Mouse (Mus musculus) lung, adult 2 months (tissue): ENCODE data around the gene Egln1. TPM values are rescaled to one million over a fixed set of nuclear protein-coding genes. Genes with fewer than 3 reads are reported as not detected.

Experiments used
- DNase-seq: peaks from one replicate; pipeline ENCODE4 v3.0.0; 2022
- H3K4me1 ChIP-seq: fragments of 200-500 bp; 2 replicates; pipeline ENCODE4 v1.6.1; 2011; ENCODE audit warnings: low read length; ENCODE audit not compliant: control insufficient read depth, insufficient read depth
- H3K4me3 ChIP-seq: fragments of 200-500 bp; replicated peaks from 2 replicates; pipeline ENCODE3; 2011; ENCODE audit warnings: low read depth, mild to moderate bottlenecking, control low read depth, low read length; ENCODE audit errors: extremely low read depth
- CTCF ChIP-seq: fragments of 200-500 bp; IDR thresholded peaks from 2 replicates; pipeline ENCODE4 v1.5.1; 2011; ENCODE audit warnings: mild to moderate bottlenecking, low read length, control low read depth; ENCODE audit not compliant: insufficient read depth
- POLR2A ChIP-seq: fragments of 200-500 bp; IDR thresholded peaks from 2 replicates; pipeline ENCODE4 v1.6.1; 2011; ENCODE audit warnings: low read depth, mild to moderate bottlenecking, control low read depth, low read length, borderline replicate concordance; ENCODE audit errors: extremely low read depth
- WGBS: fragments of 180-500 bp; shearing (Covaris S2); methylation state at CpG from one replicate; pipeline ENCODE4 v1.1.7; 2018; 5-methylcytosine and 5-hydroxymethylcytosine counted together
- polyA plus RNA-seq: library from polyadenylated mRNA; depleted of rRNA; stranded (reverse); fragments of >200 nt; gene quantifications from 2 replicates; pipeline ENCODE4 v1.2.3, GENCODE M21; 2012

Gene Egln1
- polyA plus RNA-seq, 1 experiment, result 40.2 TPM

GRCm38 (mm10) chr8:124950069-124950456, 939 bp upstream of the Egln1 start:
- Histone ChIP-seq H3K4me3 (peak overlapping the region; percentile 74), H3K4me1 (peaks cover 12% of the 10 kb centered on the region)
- no peak for DNase-seq
- 11% methylated on average over 10 of the region's 10 CpGs for WGBS
- TF ChIP-seq CTCF (no peak), POLR2A (no peak)

- TF ChIP-seq CTCF, result no peak
- no peak for TF ChIP-seq POLR2A
- DNase-seq, result peak; percentile 34
- WGBS, result 6% methylated on average over 62 of the region's 62 CpGs
- H3K4me1 ChIP-seq, result peaks cover 15% of the 10 kb centered on the region
- peak overlapping the region; percentile 95 for H3K4me3 ChIP-seq
These were observed 402 bp downstream of the Egln1 start for GRCm38 (mm10) chr8:124948733-124949111.

- Histone ChIP-seq H3K4me1 (peaks cover 15% of the 10 kb centered on the region), H3K4me3 (peak overlapping the region; percentile 95)
- WGBS, result 2% methylated on average over 67 of the region's 67 CpGs
- DNase-seq, result peak; percentile 64
- no peak for TF ChIP-seq POLR2A
- TF ChIP-seq CTCF, result no peak
These were observed 1.0 kb downstream of the Egln1 start for GRCm38 (mm10) chr8:124947865-124948732.

- WGBS, result 66% methylated on average over 7 of the region's 7 CpGs
- no peak overlapping the region for H3K4me3 ChIP-seq
- H3K4me1 ChIP-seq, result peaks cover 13% of the 10 kb centered on the region
- no peak for DNase-seq
- TF ChIP-seq POLR2A (no peak), CTCF (no peak)
These were observed 4.7 kb downstream of the Egln1 start for GRCm38 (mm10) chr8:124944406-124944805.

- H3K4me1 ChIP-seq, result peaks cover 13% of the 10 kb centered on the region
- no peak for DNase-seq
- TF ChIP-seq POLR2A, result no peak
- TF ChIP-seq CTCF, result no peak
- no peak overlapping the region for H3K4me3 ChIP-seq
- 93% methylated on average over 6 of the region's 6 CpGs for WGBS
These were observed 5.3 kb downstream of the Egln1 start for GRCm38 (mm10) chr8:124943801-124944200.

DNA sequence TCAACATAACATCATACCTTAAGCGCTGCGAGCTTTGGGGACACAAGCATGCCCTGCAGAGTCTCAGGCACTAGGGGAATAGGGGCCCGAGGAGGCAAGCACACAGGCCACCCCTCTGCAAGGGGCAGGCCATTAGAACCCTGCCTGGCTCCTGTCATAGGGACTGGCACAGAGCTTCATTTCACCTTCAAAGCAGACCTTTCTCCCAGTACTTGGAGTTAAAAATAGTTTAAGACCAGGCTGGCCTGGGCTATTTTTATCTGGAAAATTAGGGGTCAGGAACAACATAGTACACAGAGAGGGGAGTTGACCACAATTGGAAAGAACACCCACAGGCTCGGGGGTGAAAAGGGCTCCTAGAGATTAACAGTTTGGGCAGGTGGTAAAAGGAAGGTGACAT, 11.8 kb downstream of the Egln1 start:
- no peak for DNase-seq
- 89% methylated on average over 4 of the region's 4 CpGs for WGBS
- H3K4me1 ChIP-seq, result no peaks in the 10 kb centered on the region
- H3K4me3 ChIP-seq, result no peak overlapping the region
- TF ChIP-seq CTCF, result no peak
- TF ChIP-seq POLR2A, result no peak

DNA sequence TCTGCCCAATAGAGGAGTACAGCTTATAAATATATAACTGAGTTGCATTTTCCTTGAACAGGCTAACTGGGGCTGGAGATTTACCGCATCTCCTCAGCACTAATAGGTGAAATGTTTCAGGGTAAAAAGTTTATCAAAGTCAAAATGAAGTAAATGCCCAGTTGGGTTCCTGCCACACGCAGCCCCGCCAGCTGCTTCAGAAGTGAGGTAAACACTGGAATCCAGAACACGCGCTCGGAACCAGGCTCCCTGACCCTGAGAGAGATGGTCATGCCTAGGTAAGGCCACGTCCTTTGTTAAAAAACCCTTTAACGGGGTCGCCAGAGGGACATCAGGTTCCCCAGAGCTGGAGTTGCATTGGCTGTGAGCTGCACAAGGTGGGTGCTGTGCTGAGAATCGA, 12.4 kb downstream of the Egln1 start:
- no peak for DNase-seq
- TF ChIP-seq CTCF (no peak), POLR2A (no peak)

GRCm38 (mm10) chr8:124935116-124935515, 14.0 kb downstream of the Egln1 start:
- Histone ChIP-seq H3K4me3 (no peak overlapping the region), H3K4me1 (no peaks in the 10 kb centered on the region; the same call in 1 of the 2 replicates)
- WGBS, result 56% methylated on average over 5 of the region's 5 CpGs
- no peak for DNase-seq
- TF ChIP-seq CTCF, result no peak
- TF ChIP-seq POLR2A, result no peak

More for the DNA sequence above, 12.4 kb downstream of the Egln1 start:
- Histone ChIP-seq H3K4me1 (no peaks in the 10 kb centered on the region), H3K4me3 (no peak overlapping the region)
- 88% methylated on average over 10 of the region's 10 CpGs for WGBS

GRCm38 (mm10) chr8:124932435-124932834, 16.7 kb downstream of the Egln1 start:
- TF ChIP-seq POLR2A (no peak), CTCF (no peak)
- 53% methylated on average over 3 of the region's 3 CpGs for WGBS
- peaks cover under 1% of the 10 kb centered on the region; the same call in 1 of the 2 replicates for H3K4me1 ChIP-seq
- H3K4me3 ChIP-seq, result no peak overlapping the region
- DNase-seq, result no peak

DNA sequence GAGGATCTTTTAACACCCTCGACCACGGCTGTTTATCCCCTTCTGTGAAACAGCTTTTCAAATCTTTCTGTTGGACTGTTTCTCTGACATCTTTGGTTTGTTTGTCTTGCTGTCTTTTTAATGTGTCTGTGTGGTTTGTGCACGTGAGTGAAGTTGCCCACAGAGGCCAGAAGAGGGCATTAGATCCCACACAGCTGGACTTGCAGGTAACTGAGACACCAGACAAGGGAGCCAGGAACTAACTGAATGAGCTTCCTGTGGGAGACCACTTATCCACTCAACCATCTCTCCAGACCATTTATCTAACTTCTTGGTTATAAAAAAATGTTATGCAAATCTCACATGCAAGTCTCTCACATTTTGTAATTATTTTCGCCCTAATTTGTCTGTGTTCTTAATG, 18.5 kb downstream of the Egln1 start:
- no peak for DNase-seq
- TF ChIP-seq CTCF (no peak), POLR2A (no peak)
- H3K4me3 ChIP-seq, result no peak overlapping the region
- peaks cover 14% of the 10 kb centered on the region for H3K4me1 ChIP-seq
- WGBS, result 82% methylated on average over 4 of the region's 4 CpGs
